Comparison of ENCODE assay signal across 8 mouse cellular contexts in genomic region chr11:106193371-106194154, GRCm38 (mm10). TPM values are rescaled to one million over a fixed set of nuclear protein-coding genes. Genes with fewer than 3 reads are reported as not detected.
DNase-seq lines count a peak whose midpoint lies in the region; ATAC-seq and TF ChIP-seq lines count a peak whose summit lies in the region.

No protein-coding gene starts in this region.

- peak overlapping the region; percentile 88 for H3K27ac ChIP-seq in forebrain, embryonic 12.5 days
- H3K27ac ChIP-seq in liver, postnatal 0 days (ENCODE audit: low read depth): peak overlapping the region; percentile 91
- peak overlapping the region; percentile 85 for H3K27ac ChIP-seq in neural tube, embryonic 14.5 days (ENCODE audit: low read depth, low read length)

- H3K9me3 ChIP-seq in E14TG2a.4 (ENCODE audit: low read length): no peaks in the 10 kb centered on the region
- no peaks in the 10 kb centered on the region for H3K9me3 ChIP-seq in forebrain, embryonic 12.5 days
- H3K9me3 ChIP-seq in liver, postnatal 0 days (ENCODE audit: low read length): no peaks in the 10 kb centered on the region
- no peaks in the 10 kb centered on the region for H3K9me3 ChIP-seq in neural tube, embryonic 14.5 days (ENCODE audit: control insufficient read depth, low read length)

- H3K4me2 ChIP-seq in forebrain, embryonic 12.5 days: peak overlapping the region; percentile 75
- peak overlapping the region; percentile 77 for H3K4me2 ChIP-seq in liver, postnatal 0 days (ENCODE audit: low read depth, low read length)
- H3K4me2 ChIP-seq in neural tube, embryonic 14.5 days (ENCODE audit: low read depth, low read length): peak overlapping the region; percentile 86

- peaks cover 30% of the 10 kb centered on the region for H3K36me3 ChIP-seq in E14TG2a.4 (ENCODE audit: insufficient read depth, low read length)
- peaks cover 22% of the 10 kb centered on the region for H3K36me3 ChIP-seq in forebrain, embryonic 12.5 days (replicated peaks)
- peaks cover 17% of the 10 kb centered on the region; the same call in 1 of the 2 replicates for H3K36me3 ChIP-seq in liver, postnatal 0 days (replicated peaks; ENCODE audit: insufficient read depth, low read length)
- peaks cover 10% of the 10 kb centered on the region; the same call in 1 of the 2 replicates for H3K36me3 ChIP-seq in neural tube, embryonic 14.5 days (ENCODE audit: control insufficient read depth, insufficient read depth, low read length)

- H3K4me3 ChIP-seq in E14TG2a.4 (replicated peaks; ENCODE audit: low read length): peak overlapping the region; percentile 96
- peak overlapping the region; percentile 70 for H3K4me3 ChIP-seq in forebrain, embryonic 12.5 days (replicated peaks)
- peak overlapping the region; percentile 59 for H3K4me3 ChIP-seq in liver, postnatal 0 days (ENCODE audit: low read depth, low read length)
- peak overlapping the region; percentile 72 for H3K4me3 ChIP-seq in neural tube, embryonic 14.5 days (ENCODE audit: low read depth, low read length)

- peak overlapping the region; percentile 79 for H3K9ac ChIP-seq in forebrain, embryonic 12.5 days
- peak overlapping the region; percentile 68 for H3K9ac ChIP-seq in liver, postnatal 0 days (replicated peaks)
- H3K9ac ChIP-seq in neural tube, embryonic 14.5 days (replicated peaks; ENCODE audit: low read depth, low read length): peak overlapping the region; percentile 72

- TF ChIP-seq EP300 in liver, postnatal 0 days (IDR thresholded peaks at IDR 0.05; ENCODE audit: low read depth): no peak

- peaks cover 31% of the 10 kb centered on the region for H3K4me1 ChIP-seq in E14TG2a.4 (replicated peaks; ENCODE audit: low read depth, low read length)
- H3K4me1 ChIP-seq in forebrain, embryonic 12.5 days: peaks cover 11% of the 10 kb centered on the region
- H3K4me1 ChIP-seq in liver, postnatal 0 days (ENCODE audit: insufficient read depth): peaks cover 28% of the 10 kb centered on the region
- H3K4me1 ChIP-seq in neural tube, embryonic 14.5 days (ENCODE audit: control insufficient read depth, insufficient read depth, low read length): peaks cover 2% of the 10 kb centered on the region; the same call in 1 of the 2 replicates

- no peaks in the 10 kb centered on the region for H3K27me3 ChIP-seq in E14TG2a.4 (ENCODE audit: insufficient read depth, low read length)
- no peaks in the 10 kb centered on the region for H3K27me3 ChIP-seq in forebrain, embryonic 12.5 days
- H3K27me3 ChIP-seq in liver, postnatal 0 days (ENCODE audit: insufficient read depth, low read length): no peaks in the 10 kb centered on the region
- H3K27me3 ChIP-seq in neural tube, embryonic 14.5 days (ENCODE audit: control insufficient read depth, insufficient read depth, low read length): no peaks in the 10 kb centered on the region

- intact Hi-C loops in heart, postnatal 10 days (cut with DNase I): no loop called here

- ATAC-seq in forebrain, embryonic 12.5 days (ENCODE audit: low FRiP score): peak; percentile 96
- peak; percentile 96 for ATAC-seq in liver, postnatal 0 days
- peak; percentile 96 for ATAC-seq in neural tube, embryonic 14.5 days (ENCODE audit: low read depth)

- peak; percentile 98 for DNase-seq in c-Kit-positive CD71-positive TER-119-positive erythroid progenitor cells, embryonic 14.5 days (ENCODE audit: low spot score)
- peak; percentile 97 for DNase-seq in heart, postnatal 10 days
- DNase-seq in large intestine, adult 2 months (ENCODE audit: low read depth, low spot score): peak; percentile 97
- peak; percentile 100 for DNase-seq in liver, postnatal 0 days
- peak; percentile 98 for DNase-seq in testis, postnatal 10 days (ENCODE audit: low spot score)

- under 1% methylated on average over 44 of the region's 44 CpGs for WGBS in forebrain, embryonic 12.5 days
- under 1% methylated on average over 44 of the region's 44 CpGs for WGBS in large intestine, adult 2 months
- WGBS in liver, postnatal 0 days (ENCODE audit: insufficient replicate concordance): under 1% methylated on average over 42 of the region's 44 CpGs
- whole genome bisulfite sequencing in neural tube, embryonic 14.5 days: 0% methylated on average over 44 of the region's 44 CpGs

- TF ChIP-seq CTCF in E14TG2a.4 (conservative IDR thresholded peaks at IDR 0.05; ENCODE audit: low read length): no peak
- no peak for TF ChIP-seq CTCF in liver, postnatal 0 days (IDR thresholded peaks at IDR 0.05; ENCODE audit: low read depth)

RNA-seq across cellular contexts. Expression of gene Strada, which starts 8.4 kb away (rescaled TPM):
- polyA plus RNA-seq in forebrain, embryonic 12.5 days (2016; fragmentation: Nextera tagmentation; extraction: Ambion mirVana): 35.2 and 36.1 TPM in 2 replicates
- total RNA-seq in heart, postnatal 10 days (2021): 10 to 100 TPM; 11.1 to 12.9 TPM
- polyA plus RNA-seq in large intestine, adult 2 months (2012; rRNA removed): 10.9 and 12.1 TPM in 2 replicates
- polyA plus RNA-seq in liver, postnatal 0 days (2015; fragmentation: Nextera tagmentation; extraction: Ambion mirVana): 4.6 and 4.9 TPM in 2 replicates
- polyA plus RNA-seq in neural tube, embryonic 14.5 days (2014; fragmentation: Nextera tagmentation; extraction: Ambion mirVana): 33.0 and 34.8 TPM in 2 replicates

RNA-seq across cellular contexts. Expression of gene Ccdc47, which starts 22.6 kb away (rescaled TPM):
- 91.9 and 92.1 TPM in 2 replicates for polyA plus RNA-seq in forebrain, embryonic 12.5 days (2016; fragmentation: Nextera tagmentation; extraction: Ambion mirVana)
- 10 to 100 TPM; 79.9 to 83.2 TPM for total RNA-seq in heart, postnatal 10 days (2021)
- polyA plus RNA-seq in large intestine, adult 2 months (2012; rRNA removed): 9.5 and 13.7 TPM in 2 replicates
- 33.4 and 34.6 TPM in 2 replicates for polyA plus RNA-seq in liver, postnatal 0 days (2015; fragmentation: Nextera tagmentation; extraction: Ambion mirVana)
- 78.3 and 99.4 TPM in 2 replicates for polyA plus RNA-seq in neural tube, embryonic 14.5 days (2014; fragmentation: Nextera tagmentation; extraction: Ambion mirVana)

RNA-seq across cellular contexts. Expression of gene Ddx42, which starts 23.2 kb away (rescaled TPM):
- 122 and 129 TPM in 2 replicates for polyA plus RNA-seq in forebrain, embryonic 12.5 days (2016; fragmentation: Nextera tagmentation; extraction: Ambion mirVana)
- 10 to 100 TPM; 37.3 to 38.8 TPM for total RNA-seq in heart, postnatal 10 days (2021)
- 7.6 and 9.9 TPM in 2 replicates for polyA plus RNA-seq in large intestine, adult 2 months (2012; rRNA removed)
- polyA plus RNA-seq in liver, postnatal 0 days (2015; fragmentation: Nextera tagmentation; extraction: Ambion mirVana): 15.9 and 17.8 TPM in 2 replicates
- polyA plus RNA-seq in neural tube, embryonic 14.5 days (2014; fragmentation: Nextera tagmentation; extraction: Ambion mirVana): 73.2 and 97.4 TPM in 2 replicates

RNA-seq across cellular contexts. Expression of gene Limd2, which starts 32.9 kb away (rescaled TPM):
- 289 and 300 TPM in 2 replicates for polyA plus RNA-seq in forebrain, embryonic 12.5 days (2016; fragmentation: Nextera tagmentation; extraction: Ambion mirVana)
- 10 to 100 TPM; 13.6 to 14.1 TPM for total RNA-seq in heart, postnatal 10 days (2021)
- polyA plus RNA-seq in large intestine, adult 2 months (2012; rRNA removed): 32.3 and 40.7 TPM in 2 replicates
- 77.5 and 77.7 TPM in 2 replicates for polyA plus RNA-seq in liver, postnatal 0 days (2015; fragmentation: Nextera tagmentation; extraction: Ambion mirVana)
- polyA plus RNA-seq in neural tube, embryonic 14.5 days (2014; fragmentation: Nextera tagmentation; extraction: Ambion mirVana): 120 and 140 TPM in 2 replicates

RNA-seq across cellular contexts. Expression of gene Gm10840, which starts 32.9 kb away (rescaled TPM):
- not detected in 2 replicates for polyA plus RNA-seq in forebrain, embryonic 12.5 days (2016; fragmentation: Nextera tagmentation; extraction: Ambion mirVana)
- total RNA-seq in heart, postnatal 10 days (2021): not detected
- polyA plus RNA-seq in large intestine, adult 2 months (2012; rRNA removed): not detected in 2 replicates
- polyA plus RNA-seq in liver, postnatal 0 days (2015; fragmentation: Nextera tagmentation; extraction: Ambion mirVana): not detected in 2 replicates
- 0.88 TPM in 1 of 2 replicates, not detected in the other for polyA plus RNA-seq in neural tube, embryonic 14.5 days (2014; fragmentation: Nextera tagmentation; extraction: Ambion mirVana)

Comparison
In these comparisons a context has a peak if more than half of its experiments do, and no peak if none do; other contexts are left out.
1. Peak in every context shown above with its lines: DNase-seq, ATAC-seq, H3K4me3 ChIP-seq and H3K27ac ChIP-seq.